Mouse (Mus musculus) embryonic facial prominence, embryonic 12.5 days (tissue): ENCODE data around the gene Immp2l. TPM values are rescaled to one million over a fixed set of nuclear protein-coding genes. Genes with fewer than 3 reads are reported as not detected.

ENCODE experiments used
- ATAC-seq: fragments of 200-750 bp; cut with Nextera tagmentation; 2 replicates; pipeline ENCODE4 v1.8.0; 2017; ENCODE audit not compliant: insufficient number of reproducible peaks, insufficient read depth, low FRiP score, low TSS enrichment
- H3K27ac ChIP-seq: fragments of 300-500 bp; sonication (generic); 2 replicates; pipeline ENCODE4 v1.5.1; 2016; ENCODE audit warnings: mild to moderate bottlenecking
- H3K27me3 ChIP-seq: fragments of 300-500 bp; sonication (generic); 2 replicates; pipeline ENCODE4 v1.6.1; 2016; ENCODE audit warnings: mild to moderate bottlenecking, moderate library complexity
- H3K36me3 ChIP-seq: fragments of 300-500 bp; sonication (generic); 2 replicates; pipeline ENCODE4 v1.6.1; 2016; ENCODE audit warnings: mild to moderate bottlenecking
- H3K4me1 ChIP-seq: fragments of 300-500 bp; sonication (generic); 2 replicates; pipeline ENCODE4 v1.6.1; 2016
- H3K4me2 ChIP-seq: fragments of 300-500 bp; sonication (generic); replicated peaks from 2 replicates; pipeline ENCODE4 v1.6.1; 2016; ENCODE audit warnings: mild to moderate bottlenecking, moderate library complexity
- H3K4me3 ChIP-seq: fragments of 300-500 bp; sonication (generic); 2 replicates; pipeline ENCODE4 v1.5.1; 2016; ENCODE audit warnings: mild to moderate bottlenecking
- H3K9ac ChIP-seq: fragments of 300-500 bp; sonication (generic); 2 replicates; pipeline ENCODE4 v1.6.1; 2016; ENCODE audit warnings: mild to moderate bottlenecking, moderate library complexity
- H3K9me3 ChIP-seq: fragments of 300-500 bp; sonication (generic); 2 replicates; pipeline ENCODE4 v1.6.1; 2016; ENCODE audit warnings: mild to moderate bottlenecking, moderate library complexity
- WGBS: fragments of 180-500 bp; shearing (Covaris S2); methylation state at CpG from one replicate; pipeline ENCODE4 v1.1.7; 2016; 5-methylcytosine and 5-hydroxymethylcytosine counted together
- polyA plus RNA-seq: library from polyadenylated mRNA; unstranded; fragments of >200 nt; fragmentation: Nextera tagmentation; extraction: Ambion mirVana; gene quantifications from 2 replicates; pipeline ENCODE4 v1.2.1, GENCODE M21; 2016

The Immp2l gene
- polyA plus RNA-seq, 1 experiment from 2014 or later: 12.4 TPM

- ATAC-seq: no peak
- Histone ChIP-seq H3K9ac (no peak overlapping the region), H3K9me3 (no peaks in the 10 kb centered on the region), H3K27me3 (no peaks in the 10 kb centered on the region), H3K36me3 (no peaks in the 10 kb centered on the region), H3K4me3 (no peak overlapping the region), H3K27ac (no peak overlapping the region), H3K4me2 (no peak overlapping the region), H3K4me1 (no peaks in the 10 kb centered on the region)
- WGBS: 97% methylated on average over 1 of the region's 1 CpGs
Observed at GRCm38 (mm10) chr12:41277896-41278295, 254.0 kb downstream of the Immp2l start.

GRCm38 (mm10) chr12:41289047-41289446, 265.2 kb downstream of the Immp2l start:
- no peaks in the 10 kb centered on the region for H3K36me3 ChIP-seq
- H3K9ac ChIP-seq: no peak overlapping the region
- no peaks in the 10 kb centered on the region for H3K9me3 ChIP-seq
- no peaks in the 10 kb centered on the region for H3K4me1 ChIP-seq
- H3K4me3 ChIP-seq: no peak overlapping the region
- H3K27ac ChIP-seq: no peak overlapping the region
- no peak overlapping the region for H3K4me2 ChIP-seq
- ATAC-seq: no peak
- no peaks in the 10 kb centered on the region for H3K27me3 ChIP-seq
- 31% methylated on average over 3 of the region's 3 CpGs for WGBS

- no peaks in the 10 kb centered on the region for H3K4me1 ChIP-seq
- WGBS: 69% methylated on average over 3 of the region's 3 CpGs
- H3K9ac ChIP-seq: no peak overlapping the region
- H3K36me3 ChIP-seq: no peaks in the 10 kb centered on the region
- H3K9me3 ChIP-seq: no peaks in the 10 kb centered on the region
- H3K27ac ChIP-seq: no peak overlapping the region
- H3K27me3 ChIP-seq: no peaks in the 10 kb centered on the region
- no peak for ATAC-seq
- no peak overlapping the region for H3K4me2 ChIP-seq
- H3K4me3 ChIP-seq: no peak overlapping the region
Observed at GRCm38 (mm10) chr12:41307015-41307414, 283.1 kb downstream of the Immp2l start.

GRCm38 (mm10) chr12:41308726-41309680, 285.1 kb downstream of the Immp2l start:
- Histone ChIP-seq H3K9ac (no peak overlapping the region), H3K4me1 (no peaks in the 10 kb centered on the region), H3K27me3 (no peaks in the 10 kb centered on the region), H3K4me2 (no peak overlapping the region), H3K9me3 (no peaks in the 10 kb centered on the region), H3K27ac (no peak overlapping the region), H3K4me3 (no peak overlapping the region), H3K36me3 (no peaks in the 10 kb centered on the region)
- 88% methylated on average over 6 of the region's 6 CpGs for WGBS
- no peak for ATAC-seq

- WGBS: 90% methylated on average over 6 of the region's 6 CpGs
- Histone ChIP-seq H3K27me3 (no peaks in the 10 kb centered on the region), H3K4me2 (no peak overlapping the region)
Observed at GRCm38 (mm10) chr12:41313391-41313790, 289.5 kb downstream of the Immp2l start.

DNA sequence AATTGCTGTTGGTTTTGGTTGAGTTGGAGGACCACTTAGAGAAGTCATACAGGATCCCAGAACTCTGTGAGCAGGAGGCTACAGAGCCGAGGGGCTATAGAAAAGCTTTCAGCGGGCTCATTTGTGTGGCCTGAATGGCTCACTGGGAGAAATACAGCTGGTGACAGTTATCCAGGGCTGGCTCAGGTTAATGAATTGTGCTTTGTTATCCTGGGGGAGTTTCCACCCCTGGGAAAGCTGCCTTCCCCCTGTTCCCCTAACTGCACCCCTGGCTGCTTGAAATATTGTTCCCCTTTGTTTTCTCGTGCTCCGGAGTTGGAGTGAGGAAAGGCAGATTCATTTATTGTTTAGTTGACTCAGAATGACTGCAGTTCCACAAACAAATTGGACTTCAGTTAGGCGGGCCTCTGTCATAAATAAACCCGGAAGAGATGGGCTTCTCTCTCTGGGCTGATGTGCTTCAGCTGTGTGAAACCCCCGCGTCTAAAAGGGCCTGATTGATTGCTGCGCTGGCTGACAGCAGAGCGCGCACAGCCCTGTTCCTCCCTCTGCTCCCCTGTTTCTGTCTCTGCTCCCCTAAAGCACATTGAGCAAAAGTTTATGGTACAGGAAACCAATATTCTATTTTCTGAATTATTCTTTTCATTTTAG, 291.0 kb downstream of the Immp2l start:
- Histone ChIP-seq H3K4me2 (peak overlapping the region; percentile 28), H3K9me3 (no peaks in the 10 kb centered on the region), H3K27me3 (no peaks in the 10 kb centered on the region), H3K4me1 (0 out of 2 replicates have a peak, but pooled peaks cover 5% of the 10 kb centered on the region), H3K9ac (no peak overlapping the region), H3K27ac (no peak overlapping the region), H3K4me3 (no peak overlapping the region), H3K36me3 (no peaks in the 10 kb centered on the region)
- ATAC-seq: peak; percentile 69
- WGBS: 16% methylated on average over 11 of the region's 11 CpGs

More at GRCm38 (mm10) chr12:41313391-41313790, 289.5 kb downstream of the Immp2l start:
- Histone ChIP-seq H3K36me3 (no peaks in the 10 kb centered on the region), H3K4me1 (0 out of 2 replicates have a peak, but pooled peaks cover 5% of the 10 kb centered on the region), H3K27ac (no peak overlapping the region), H3K9me3 (no peaks in the 10 kb centered on the region), H3K4me3 (no peak overlapping the region), H3K9ac (no peak overlapping the region)
- no peak for ATAC-seq

DNA sequence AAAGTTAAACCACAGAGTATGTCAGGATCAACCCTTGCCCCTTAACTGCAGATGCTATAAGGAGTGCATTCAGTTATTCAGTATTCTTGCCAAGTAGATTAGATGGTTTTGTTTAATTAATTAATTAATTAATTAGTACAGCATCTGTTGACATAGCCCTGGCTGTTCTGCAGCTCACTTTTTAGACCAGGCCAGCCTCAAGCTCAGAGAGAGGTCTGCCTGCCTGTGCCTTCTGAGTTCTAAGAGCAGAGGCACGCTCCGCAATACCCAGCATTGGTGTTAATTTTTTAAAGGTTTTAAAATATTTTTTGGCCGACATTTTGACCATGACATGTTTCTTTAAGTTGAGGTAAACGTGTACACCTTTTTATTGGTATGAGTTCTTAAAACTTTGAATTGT, 292.0 kb downstream of the Immp2l start:
- H3K36me3 ChIP-seq: no peaks in the 10 kb centered on the region
- no peaks in the 10 kb centered on the region for H3K27me3 ChIP-seq
- ATAC-seq: no peak
- H3K4me1 ChIP-seq: 0 out of 2 replicates have a peak, but pooled peaks cover 5% of the 10 kb centered on the region
- no peak overlapping the region for H3K4me3 ChIP-seq
- no peaks in the 10 kb centered on the region for H3K9me3 ChIP-seq
- WGBS: 84% methylated on average over 4 of the region's 4 CpGs
- no peak overlapping the region for H3K9ac ChIP-seq
- H3K27ac ChIP-seq: no peak overlapping the region
- no peak overlapping the region for H3K4me2 ChIP-seq

- ATAC-seq: no peak
- no peak overlapping the region for H3K27ac ChIP-seq
- WGBS: 79% methylated on average over 4 of the region's 4 CpGs
Observed at GRCm38 (mm10) chr12:41316426-41316825, 292.5 kb downstream of the Immp2l start.

DNA sequence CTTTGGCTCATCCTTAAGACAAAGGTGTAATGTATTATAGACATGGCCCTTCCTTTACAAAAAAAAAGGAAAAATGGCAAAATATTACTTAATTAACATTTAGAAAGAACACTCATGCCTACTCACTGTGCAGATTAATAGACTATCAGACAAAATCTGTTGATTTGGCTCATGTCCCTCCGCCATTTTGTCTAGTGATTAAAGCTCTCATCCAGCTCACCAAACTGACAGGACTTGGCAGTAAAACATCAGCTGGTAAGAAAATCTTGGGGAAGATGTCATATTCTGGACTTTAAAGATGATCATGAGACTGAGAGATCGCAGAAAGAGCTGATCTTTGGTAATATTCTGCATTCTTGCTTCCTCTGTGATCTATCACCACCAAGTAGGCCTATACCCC, 293.5 kb downstream of the Immp2l start:
- ATAC-seq: no peak
- 0 out of 2 replicates have a peak, but pooled peaks cover 5% of the 10 kb centered on the region for H3K4me1 ChIP-seq
- 91% methylated on average over 2 of the region's 2 CpGs for WGBS

More at GRCm38 (mm10) chr12:41316426-41316825, 292.5 kb downstream of the Immp2l start:
- H3K4me3 ChIP-seq: no peak overlapping the region
- H3K36me3 ChIP-seq: no peaks in the 10 kb centered on the region
- 0 out of 2 replicates have a peak, but pooled peaks cover 5% of the 10 kb centered on the region for H3K4me1 ChIP-seq
- H3K27me3 ChIP-seq: no peaks in the 10 kb centered on the region
- H3K4me2 ChIP-seq: no peak overlapping the region
- no peak overlapping the region for H3K9ac ChIP-seq
- no peaks in the 10 kb centered on the region for H3K9me3 ChIP-seq

GRCm38 (mm10) chr12:41322018-41322417, 298.1 kb downstream of the Immp2l start:
- H3K4me2 ChIP-seq: no peak overlapping the region
- H3K27ac ChIP-seq: no peak overlapping the region
- H3K36me3 ChIP-seq: no peaks in the 10 kb centered on the region
- no peaks in the 10 kb centered on the region for H3K9me3 ChIP-seq
- no peaks in the 10 kb centered on the region for H3K4me1 ChIP-seq
- H3K9ac ChIP-seq: no peak overlapping the region
- no peak for ATAC-seq
- 100% methylated on average over 1 of the region's 1 CpGs for WGBS
- H3K27me3 ChIP-seq: no peaks in the 10 kb centered on the region
- H3K4me3 ChIP-seq: no peak overlapping the region

More for the DNA sequence above, 293.5 kb downstream of the Immp2l start:
- H3K9me3 ChIP-seq: no peaks in the 10 kb centered on the region
- no peak overlapping the region for H3K4me3 ChIP-seq
- H3K27me3 ChIP-seq: no peaks in the 10 kb centered on the region
- H3K4me2 ChIP-seq: no peak overlapping the region
- no peak overlapping the region for H3K27ac ChIP-seq
- no peak overlapping the region for H3K9ac ChIP-seq
- no peaks in the 10 kb centered on the region for H3K36me3 ChIP-seq

GRCm38 (mm10) chr12:41324418-41324817, 300.5 kb downstream of the Immp2l start:
- Histone ChIP-seq H3K4me1 (no peaks in the 10 kb centered on the region), H3K9me3 (no peaks in the 10 kb centered on the region), H3K4me3 (no peak overlapping the region), H3K9ac (no peak overlapping the region), H3K27ac (no peak overlapping the region), H3K4me2 (no peak overlapping the region), H3K27me3 (no peaks in the 10 kb centered on the region), H3K36me3 (no peaks in the 10 kb centered on the region)
- no peak for ATAC-seq
- 66% methylated on average over 2 of the region's 2 CpGs for WGBS

DNA sequence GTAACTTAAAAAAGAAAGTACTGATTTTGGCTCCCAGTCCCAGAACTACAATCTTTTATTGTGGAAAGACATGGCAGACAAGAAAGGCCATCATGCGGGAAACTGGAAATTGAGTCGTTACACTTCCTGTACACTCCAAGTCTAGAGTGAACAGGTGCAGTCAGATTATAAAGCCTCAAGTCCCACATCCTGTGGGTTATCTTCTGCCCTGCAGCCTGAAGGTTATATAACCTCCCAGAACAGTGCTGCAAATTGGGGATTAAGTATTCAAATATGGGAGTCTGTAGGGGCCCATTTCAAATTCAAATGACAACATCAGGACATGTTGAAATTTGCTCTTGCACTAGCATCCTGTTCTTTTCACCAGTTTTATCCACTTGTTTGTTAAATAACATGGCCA, 301.9 kb downstream of the Immp2l start:
- no peak overlapping the region for H3K4me3 ChIP-seq
- H3K27me3 ChIP-seq: no peaks in the 10 kb centered on the region
- H3K36me3 ChIP-seq: no peaks in the 10 kb centered on the region
- no peaks in the 10 kb centered on the region for H3K9me3 ChIP-seq
- no peak for ATAC-seq
- 79% methylated on average over 2 of the region's 2 CpGs for WGBS
- no peak overlapping the region for H3K9ac ChIP-seq
- H3K4me1 ChIP-seq: no peaks in the 10 kb centered on the region
- no peak overlapping the region for H3K4me2 ChIP-seq
- H3K27ac ChIP-seq: no peak overlapping the region
